Mouse (Mus musculus) liver, embryonic 12.5 days (tissue): ENCODE results near the gene Fsd1. TPM values are rescaled to one million over a fixed set of nuclear protein-coding genes. Genes with fewer than 3 reads are reported as not detected.

Experiments used
- ATAC-seq: fragments of 200-750 bp; cut with Nextera tagmentation; 2 replicates; pipeline ENCODE4 v1.8.0; 2017; ENCODE audit warnings: moderate number of reproducible peaks, mild to moderate bottlenecking, moderate library complexity
- H3K27ac ChIP-seq: fragments of 300-500 bp; sonication (generic); 2 replicates; pipeline ENCODE4 v1.5.1; 2016; ENCODE audit warnings: mild to moderate bottlenecking
- H3K27me3 ChIP-seq: fragments of 300-500 bp; sonication (generic); replicated peaks from 2 replicates; pipeline ENCODE4 v1.6.1; 2016; ENCODE audit warnings: mild to moderate bottlenecking, moderate library complexity
- H3K36me3 ChIP-seq: fragments of 300-500 bp; sonication (generic); 2 replicates; pipeline ENCODE4 v1.6.1; 2016; ENCODE audit warnings: mild to moderate bottlenecking, moderate library complexity
- H3K4me1 ChIP-seq: fragments of 300-500 bp; sonication (generic); 2 replicates; pipeline ENCODE4 v1.6.1; 2016
- H3K4me2 ChIP-seq: fragments of 300-500 bp; sonication (generic); 2 replicates; pipeline ENCODE4 v1.6.1; 2016; ENCODE audit warnings: mild to moderate bottlenecking, moderate library complexity
- H3K4me3 ChIP-seq: fragments of 300-500 bp; sonication (generic); 2 replicates; pipeline ENCODE4 v1.5.1; 2016; ENCODE audit warnings: mild to moderate bottlenecking, moderate library complexity
- H3K9ac ChIP-seq: fragments of 300-500 bp; sonication (generic); 2 replicates; pipeline ENCODE4 v1.6.1; 2016; ENCODE audit warnings: mild to moderate bottlenecking, moderate library complexity
- H3K9me3 ChIP-seq: fragments of 300-500 bp; sonication (generic); replicated peaks from 2 replicates; pipeline ENCODE4 v1.6.1; 2016; ENCODE audit warnings: mild to moderate bottlenecking, moderate library complexity
- WGBS: fragments of 180-500 bp; shearing (Covaris S2); methylation state at CpG from one replicate; pipeline ENCODE4 v1.1.7; 2016; ENCODE audit not compliant: insufficient replicate concordance; 5-methylcytosine and 5-hydroxymethylcytosine counted together
- polyA plus RNA-seq: library from polyadenylated mRNA; unstranded; fragments of >200 nt; fragmentation: Nextera tagmentation; extraction: Ambion mirVana; gene quantifications from 2 replicates; pipeline ENCODE4 v1.2.1, GENCODE M21; 2016

Gene Fsd1
- polyA plus RNA-seq, 1 experiment from 2014 or later, result 2.3 TPM

GRCm38 (mm10) chr17:56026303-56026702 is 40.0 kb downstream of the Fsd1 start:
- Histone ChIP-seq H3K36me3 (peaks cover 74% of the 10 kb centered on the region), H3K4me1 (peaks cover 86% of the 10 kb centered on the region), H3K27ac (no peak overlapping the region), H3K9me3 (no peaks in the 10 kb centered on the region), H3K27me3 (no peaks in the 10 kb centered on the region), H3K4me3 (no peak overlapping the region), H3K9ac (no peak overlapping the region), H3K4me2 (no peak overlapping the region)
- no peak for ATAC-seq
- 73% methylated on average over 1 of the region's 1 CpGs for WGBS

GRCm38 (mm10) chr17:56026881-56027280 is 40.6 kb downstream of the Fsd1 start:
- no peak overlapping the region for H3K27ac ChIP-seq
- no peak for ATAC-seq
- WGBS, result 69% methylated on average over 1 of the region's 1 CpGs
- H3K4me2 ChIP-seq, result no peak overlapping the region
- peaks cover 76% of the 10 kb centered on the region for H3K36me3 ChIP-seq
- H3K4me1 ChIP-seq, result peaks cover 86% of the 10 kb centered on the region
- H3K9me3 ChIP-seq, result no peaks in the 10 kb centered on the region
- H3K9ac ChIP-seq, result no peak overlapping the region
- no peak overlapping the region for H3K4me3 ChIP-seq
- H3K27me3 ChIP-seq, result no peaks in the 10 kb centered on the region

GRCm38 (mm10) chr17:56027801-56028441 is 41.6 kb downstream of the Fsd1 start:
- Histone ChIP-seq H3K9ac (no peak overlapping the region), H3K4me1 (peaks cover 87% of the 10 kb centered on the region), H3K36me3 (peaks cover 79% of the 10 kb centered on the region), H3K4me2 (no peak overlapping the region), H3K27ac (no peak overlapping the region), H3K27me3 (no peaks in the 10 kb centered on the region), H3K9me3 (no peaks in the 10 kb centered on the region), H3K4me3 (no peak overlapping the region)
- 83% methylated on average over 5 of the region's 5 CpGs for WGBS
- ATAC-seq, result no peak

- Histone ChIP-seq H3K4me2 (no peak overlapping the region), H3K9ac (no peak overlapping the region), H3K4me3 (no peak overlapping the region), H3K27ac (peak overlapping the region; percentile 65), H3K36me3 (peaks cover 85% of the 10 kb centered on the region), H3K4me1 (peaks cover 88% of the 10 kb centered on the region), H3K27me3 (no peaks in the 10 kb centered on the region), H3K9me3 (no peaks in the 10 kb centered on the region)
- no peak for ATAC-seq
- 79% methylated on average over 9 of the region's 9 CpGs for WGBS
Observed at GRCm38 (mm10) chr17:56030238-56030870, 44.0 kb downstream of the Fsd1 start.

GRCm38 (mm10) chr17:56030919-56031318 is 44.6 kb downstream of the Fsd1 start:
- Histone ChIP-seq H3K27me3 (no peaks in the 10 kb centered on the region), H3K27ac (peak overlapping the region; percentile 65), H3K4me3 (no peak overlapping the region), H3K36me3 (peaks cover 81% of the 10 kb centered on the region), H3K4me1 (peaks cover 86% of the 10 kb centered on the region), H3K9ac (no peak overlapping the region), H3K4me2 (peak overlapping the region; percentile 12), H3K9me3 (no peaks in the 10 kb centered on the region)
- WGBS, result 18% methylated on average over 5 of the region's 5 CpGs
- peak; percentile 42 for ATAC-seq

GRCm38 (mm10) chr17:56031431-56031830 is 45.1 kb downstream of the Fsd1 start:
- no peak for ATAC-seq
- Histone ChIP-seq H3K9me3 (no peaks in the 10 kb centered on the region), H3K27me3 (no peaks in the 10 kb centered on the region), H3K27ac (peak overlapping the region; percentile 65), H3K9ac (no peak overlapping the region), H3K4me1 (peaks cover 80% of the 10 kb centered on the region), H3K4me3 (no peak overlapping the region), H3K4me2 (peak overlapping the region; percentile 12), H3K36me3 (peaks cover 76% of the 10 kb centered on the region)
- WGBS, result 73% methylated on average over 7 of the region's 7 CpGs

- Histone ChIP-seq H3K36me3 (peaks cover 70% of the 10 kb centered on the region), H3K27me3 (no peaks in the 10 kb centered on the region), H3K4me3 (no peak overlapping the region), H3K4me1 (peaks cover 79% of the 10 kb centered on the region), H3K4me2 (peak overlapping the region; percentile 18; the same call in 1 of the 2 replicates), H3K9ac (peak overlapping the region; percentile 37), H3K9me3 (no peaks in the 10 kb centered on the region), H3K27ac (peak overlapping the region; percentile 42; the same call in 1 of the 2 replicates)
- no peak for ATAC-seq
- 72% methylated on average over 6 of the region's 6 CpGs for WGBS
Observed at GRCm38 (mm10) chr17:56032127-56032733, 45.9 kb downstream of the Fsd1 start.

GRCm38 (mm10) chr17:56032831-56033230 is 46.5 kb downstream of the Fsd1 start:
- Histone ChIP-seq H3K9ac (peak overlapping the region; percentile 36; the same call in 1 of the 2 replicates), H3K36me3 (peaks cover 64% of the 10 kb centered on the region), H3K4me3 (no peak overlapping the region), H3K4me1 (peaks cover 77% of the 10 kb centered on the region), H3K27ac (peak overlapping the region; percentile 42; the same call in 1 of the 2 replicates), H3K27me3 (no peaks in the 10 kb centered on the region), H3K4me2 (peak overlapping the region; percentile 18), H3K9me3 (no peaks in the 10 kb centered on the region)
- 64% methylated on average over 7 of the region's 7 CpGs for WGBS
- no peak for ATAC-seq

GRCm38 (mm10) chr17:56034040-56034725 is 47.9 kb downstream of the Fsd1 start:
- peak overlapping the region; percentile 92 for H3K27ac ChIP-seq
- ATAC-seq, result no peak

GRCm38 (mm10) chr17:56034726-56035100 is 48.4 kb downstream of the Fsd1 start:
- peak overlapping the region; percentile 97 for H3K9ac ChIP-seq
- peak overlapping the region; percentile 87 for H3K4me3 ChIP-seq
- no peak for ATAC-seq
- no peaks in the 10 kb centered on the region for H3K9me3 ChIP-seq
- peaks cover 70% of the 10 kb centered on the region for H3K4me1 ChIP-seq
- peaks cover 45% of the 10 kb centered on the region for H3K36me3 ChIP-seq
- H3K4me2 ChIP-seq, result peak overlapping the region; percentile 71
- peak overlapping the region; percentile 92 for H3K27ac ChIP-seq
- WGBS, result 88% methylated on average over 6 of the region's 6 CpGs
- no peaks in the 10 kb centered on the region for H3K27me3 ChIP-seq

More at GRCm38 (mm10) chr17:56034040-56034725, 47.9 kb downstream of the Fsd1 start:
- no peaks in the 10 kb centered on the region for H3K9me3 ChIP-seq
- H3K4me2 ChIP-seq, result peak overlapping the region; percentile 71
- H3K36me3 ChIP-seq, result peaks cover 50% of the 10 kb centered on the region
- H3K27me3 ChIP-seq, result no peaks in the 10 kb centered on the region
- H3K4me1 ChIP-seq, result peaks cover 74% of the 10 kb centered on the region
- H3K4me3 ChIP-seq, result peak overlapping the region; percentile 87
- WGBS, result 70% methylated on average over 7 of the region's 7 CpGs
- H3K9ac ChIP-seq, result peak overlapping the region; percentile 97

GRCm38 (mm10) chr17:56035216-56035615 is 48.9 kb downstream of the Fsd1 start:
- peaks cover 65% of the 10 kb centered on the region for H3K4me1 ChIP-seq
- 59% methylated on average over 4 of the region's 4 CpGs for WGBS

More at GRCm38 (mm10) chr17:56035216-56035615, 48.9 kb downstream of the Fsd1 start:
- peaks cover 43% of the 10 kb centered on the region for H3K36me3 ChIP-seq
- peak overlapping the region; percentile 92 for H3K27ac ChIP-seq
- H3K9ac ChIP-seq, result peak overlapping the region; percentile 97
- H3K4me3 ChIP-seq, result peak overlapping the region; percentile 87
- H3K4me2 ChIP-seq, result peak overlapping the region; percentile 71
- no peak for ATAC-seq
- H3K9me3 ChIP-seq, result no peaks in the 10 kb centered on the region
- H3K27me3 ChIP-seq, result no peaks in the 10 kb centered on the region
